Mouse (Mus musculus): ENCODE results near the gene Glud1.
"Not testable (repeated sequence)": the region's sequence is repeated elsewhere in the genome, so short reads cannot be mapped to it uniquely, and the experiment has no call there.

The Glud1 gene

DNA sequence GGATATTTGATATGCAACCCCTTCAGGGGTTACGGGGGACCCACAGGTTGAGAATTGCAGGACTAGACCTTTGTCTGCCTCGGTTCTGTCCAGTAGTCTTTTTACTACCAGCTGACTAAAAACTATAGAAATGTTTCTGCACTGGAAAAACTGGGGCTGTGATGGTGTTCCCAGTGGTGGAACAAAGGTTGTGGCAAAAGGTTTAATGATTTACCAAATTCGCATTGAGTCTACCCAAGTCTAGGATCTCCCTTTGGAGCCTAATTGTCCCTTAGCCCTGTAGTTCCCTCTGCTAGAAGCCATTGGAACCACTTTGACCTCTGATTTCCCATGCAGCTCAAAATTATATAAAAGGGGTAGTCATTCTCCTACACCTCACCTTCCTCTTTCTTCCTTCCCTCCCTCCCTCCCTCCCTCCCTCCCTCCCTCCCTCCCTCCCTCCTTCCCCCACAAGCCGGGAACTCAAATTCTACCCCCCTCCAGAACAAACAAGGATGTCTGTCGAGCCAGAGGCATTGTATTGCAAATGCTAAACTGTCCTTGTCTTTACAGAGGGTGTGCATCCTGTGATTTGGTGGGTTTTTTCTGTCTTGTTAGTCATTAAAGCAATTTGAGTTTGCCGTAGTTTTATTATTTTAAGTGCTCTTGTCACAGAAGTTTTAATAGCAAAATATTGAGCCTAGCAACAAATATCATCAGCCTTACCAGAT is 2.0 kb downstream of the Glud1 start:
- DNase-seq = no peak

DNA sequence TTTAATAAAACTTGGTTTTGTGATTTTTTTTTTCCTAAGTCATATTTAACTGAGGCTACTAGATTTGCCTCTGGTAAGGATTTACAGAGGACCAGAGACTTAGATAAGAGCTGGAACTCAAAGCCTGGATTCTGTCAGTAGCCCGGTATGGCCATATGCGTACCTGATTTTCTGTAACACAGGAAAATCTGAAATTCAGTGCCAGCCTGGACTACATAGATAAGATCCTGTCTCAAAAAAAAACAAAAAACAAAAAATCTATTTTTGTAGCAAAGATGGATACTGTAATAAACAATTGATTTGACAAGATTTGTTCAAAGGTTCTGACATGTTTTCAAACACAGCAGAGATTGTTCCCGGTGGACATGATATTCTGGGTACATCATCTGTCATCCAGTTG is 3.1 kb downstream of the Glud1 start:
- no peak for DNase-seq

DNA sequence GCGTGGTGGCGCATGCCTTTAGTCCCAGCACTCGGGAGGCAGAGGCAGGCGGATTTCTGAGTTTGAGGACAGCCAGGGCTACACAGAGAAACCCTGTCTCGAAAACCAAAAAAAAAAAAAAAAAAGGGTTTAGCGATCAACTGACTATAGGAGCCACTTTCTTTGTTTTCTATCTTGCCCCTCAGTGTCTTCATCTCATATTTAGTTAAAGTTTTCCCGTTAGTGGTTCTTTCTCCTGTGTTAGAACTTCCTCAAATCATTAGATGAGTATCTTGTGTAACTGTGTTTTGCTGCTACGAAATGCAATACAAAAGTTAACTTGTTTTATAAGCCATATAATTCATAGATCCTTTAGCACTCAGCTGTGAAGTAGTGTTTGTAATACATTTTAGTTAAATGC is 3.9 kb downstream of the Glud1 start:
- DNase-seq = not testable (repeated sequence)

DNA sequence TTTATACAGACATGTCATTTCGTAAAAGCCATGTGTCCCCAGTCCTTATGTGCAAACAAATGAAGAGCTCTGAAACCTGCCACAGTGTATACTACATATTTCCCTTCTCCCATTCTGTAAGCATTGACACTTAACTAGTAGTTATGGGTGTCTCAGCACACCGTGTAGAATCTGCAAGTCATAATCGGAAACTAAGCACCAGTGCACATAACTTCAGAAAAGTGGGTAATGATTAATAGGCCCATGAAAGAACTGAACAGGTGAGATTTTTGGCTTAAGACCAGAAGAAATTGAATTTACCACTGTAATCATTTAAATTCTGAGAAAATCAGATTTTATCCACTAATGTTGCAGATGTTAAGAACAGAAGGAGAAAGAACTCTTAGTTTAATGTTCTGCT is 4.3 kb downstream of the Glud1 start:
- DNase-seq = no peak

- DNase-seq = no peak
These were observed 5.8 kb downstream of the Glud1 start for GRCm38 (mm10) chr14:34316346-34316745.

DNA sequence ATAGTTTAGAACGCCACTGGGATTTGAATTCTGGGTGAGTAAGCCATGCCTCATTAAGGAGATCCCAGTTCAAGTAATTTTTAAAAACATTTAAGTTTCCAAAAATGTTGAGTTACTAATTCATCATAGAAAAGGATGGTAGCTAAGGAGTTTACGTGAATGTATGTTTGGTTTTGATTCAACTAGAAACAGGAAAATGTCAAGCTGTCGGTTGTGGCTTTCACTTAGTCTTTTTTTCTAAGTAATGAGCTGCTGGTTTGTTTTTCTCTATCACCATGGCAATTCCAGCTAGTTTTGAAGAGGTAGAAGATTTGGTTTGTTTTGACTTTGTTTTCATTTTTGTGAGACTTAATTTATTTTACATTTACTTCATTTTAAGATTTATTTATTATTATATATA is 6.9 kb downstream of the Glud1 start:
- DNase-seq = no peak

DNA sequence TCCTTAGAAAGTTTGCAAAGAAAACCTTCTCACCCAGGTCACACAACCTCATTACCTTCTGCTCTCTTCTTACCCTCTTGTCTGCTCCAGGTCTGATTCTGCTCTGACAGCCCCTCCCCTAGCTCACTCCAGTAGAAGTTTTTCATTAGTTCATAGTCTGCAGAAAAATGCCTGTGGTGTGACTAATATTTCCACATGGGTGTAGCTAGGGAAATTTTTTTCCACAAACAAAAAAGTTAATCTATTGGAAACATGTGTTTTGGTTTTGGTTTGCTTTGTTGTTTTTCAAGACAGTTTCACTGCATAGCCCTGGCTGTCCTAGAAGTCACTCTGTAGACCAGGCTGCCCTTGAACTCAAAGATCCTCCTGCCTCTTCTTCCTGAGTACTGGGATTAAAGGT is 7.6 kb downstream of the Glud1 start:
- DNase-seq = no peak

GRCm38 (mm10) chr14:34323576-34324085 is 13.1 kb downstream of the Glud1 start:
- no peak for DNase-seq

DNA sequence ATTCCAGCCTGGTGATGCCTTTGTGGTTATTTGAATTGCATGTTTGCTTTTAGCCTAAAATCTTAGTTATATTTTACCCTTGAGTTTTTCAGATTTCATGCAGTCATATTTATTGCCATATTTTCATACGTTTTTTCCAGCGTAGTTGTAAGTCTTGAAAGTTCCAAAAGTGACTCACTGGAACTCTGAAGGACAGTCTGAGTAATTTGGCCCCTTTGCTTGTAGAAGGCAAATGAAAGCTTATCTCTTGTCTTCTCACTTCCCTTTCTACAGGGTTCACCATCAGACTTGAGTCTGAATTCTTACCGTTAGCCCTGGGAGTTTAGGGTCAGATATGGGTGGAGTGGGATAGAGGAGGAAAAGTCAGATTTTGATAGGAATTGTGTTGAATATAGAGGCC is 16.1 kb downstream of the Glud1 start:
- no peak for DNase-seq

- DNase-seq = no peak
These were observed 17.1 kb downstream of the Glud1 start for GRCm38 (mm10) chr14:34327618-34328017.

- no peak for DNase-seq
These were observed 20.2 kb downstream of the Glud1 start for GRCm38 (mm10) chr14:34330657-34331158.

DNA sequence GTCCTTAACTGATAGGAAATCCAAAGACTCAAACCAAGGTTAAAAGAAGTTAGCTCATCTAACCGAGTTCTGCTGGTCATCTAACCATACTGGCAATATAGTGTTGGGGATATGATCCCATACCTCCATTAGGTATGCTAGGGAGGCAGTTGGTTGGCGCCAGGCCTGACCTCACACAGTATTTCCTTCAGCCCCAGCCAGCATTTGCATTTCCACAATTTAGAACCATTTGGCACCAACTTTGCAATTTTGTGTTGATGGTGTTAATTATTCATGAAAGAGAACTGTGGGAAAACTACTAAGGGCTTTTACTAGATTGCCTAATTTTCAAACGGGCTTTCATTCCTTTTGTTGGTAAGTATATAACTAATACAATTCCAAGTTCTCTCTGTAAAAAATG is 21.4 kb downstream of the Glud1 start:
- peak in 1 of 2 experiments; percentile 25 for DNase-seq

GRCm38 (mm10) chr14:34332476-34332875 is 21.9 kb downstream of the Glud1 start:
- DNase-seq = peak in 1 of 2 experiments; percentile 16

GRCm38 (mm10) chr14:34339446-34339845 is 28.9 kb downstream of the Glud1 start:
- DNase-seq = no peak

DNA sequence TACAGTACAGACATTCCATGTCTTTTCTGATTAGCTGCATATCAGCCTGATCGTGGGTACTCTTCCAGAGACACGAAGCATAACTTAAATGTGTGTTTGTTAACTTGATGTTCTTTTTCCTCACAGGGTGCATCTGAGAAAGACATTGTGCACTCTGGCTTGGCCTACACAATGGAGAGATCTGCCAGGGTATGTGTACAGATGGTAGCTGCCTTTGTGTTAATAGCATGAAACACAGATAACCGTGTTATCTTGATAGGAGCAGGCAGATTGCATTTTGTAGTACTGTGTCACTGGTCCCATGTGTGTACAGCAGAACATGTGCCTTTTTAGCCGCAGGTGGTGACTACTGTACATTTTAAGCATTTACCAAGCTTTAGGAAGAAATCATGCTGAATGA is 31.5 kb downstream of the Glud1 start:
- no peak for DNase-seq

- DNase-seq = no peak
These were observed 32.6 kb downstream of the Glud1 start for GRCm38 (mm10) chr14:34343078-34343477.

DNA sequence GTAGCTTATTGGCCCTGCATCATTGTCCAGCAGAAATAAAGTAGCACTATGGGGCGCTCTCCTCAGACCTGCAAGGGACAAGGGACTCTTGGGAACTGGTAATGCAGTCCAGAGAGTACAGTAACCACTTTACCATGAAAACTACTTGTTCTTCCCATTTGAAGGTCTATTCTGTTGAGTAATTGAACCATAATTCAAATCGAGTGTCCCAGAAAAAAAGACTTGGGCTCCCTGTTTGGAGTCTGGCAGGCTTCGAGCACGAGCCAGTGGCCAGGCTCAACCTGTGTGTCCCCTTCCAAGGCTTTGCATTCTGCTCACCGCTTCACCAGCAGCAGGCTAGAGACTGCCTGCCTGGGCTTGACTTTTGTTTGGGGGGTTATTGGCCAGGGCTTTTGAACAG is 33.8 kb downstream of the Glud1 start:
- no peak for DNase-seq

DNA sequence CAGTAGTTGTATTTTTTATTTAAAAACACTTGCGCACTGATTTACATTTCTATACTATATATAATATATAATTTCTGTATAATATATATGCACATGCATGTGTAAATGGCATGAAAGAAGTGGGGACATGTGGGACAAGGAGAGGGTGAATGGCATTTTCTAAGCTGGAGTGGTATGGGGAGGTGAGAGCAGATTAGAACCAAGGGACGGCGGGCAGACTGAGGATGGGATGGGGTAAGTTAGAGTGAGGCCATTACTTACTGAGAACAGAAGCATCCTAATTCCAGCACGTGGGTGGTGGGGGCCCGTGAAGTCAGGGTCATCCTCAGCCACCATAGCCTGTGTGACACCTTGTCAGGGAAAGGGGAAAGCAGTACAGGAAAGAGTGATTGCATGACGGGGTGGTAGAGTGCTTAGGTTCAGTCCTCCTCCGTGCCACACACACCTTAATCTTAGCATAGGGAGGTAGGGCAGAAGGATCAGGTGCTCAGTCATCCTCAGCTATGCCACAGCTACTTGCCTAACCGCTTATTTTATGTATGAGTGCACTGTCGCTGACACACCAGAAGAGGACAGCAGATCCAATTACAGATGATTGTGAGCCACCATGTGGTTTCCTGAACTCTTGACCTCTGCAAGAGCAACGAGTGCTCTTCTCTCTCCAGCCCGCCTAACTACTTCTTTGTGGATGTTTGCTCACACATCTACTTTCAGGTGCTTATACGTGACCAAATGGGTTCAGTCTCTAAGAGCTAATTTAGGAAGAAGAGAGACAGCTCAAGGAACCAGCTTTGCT is 35.4 kb downstream of the Glud1 start:
- DNase-seq = no peak

DNA sequence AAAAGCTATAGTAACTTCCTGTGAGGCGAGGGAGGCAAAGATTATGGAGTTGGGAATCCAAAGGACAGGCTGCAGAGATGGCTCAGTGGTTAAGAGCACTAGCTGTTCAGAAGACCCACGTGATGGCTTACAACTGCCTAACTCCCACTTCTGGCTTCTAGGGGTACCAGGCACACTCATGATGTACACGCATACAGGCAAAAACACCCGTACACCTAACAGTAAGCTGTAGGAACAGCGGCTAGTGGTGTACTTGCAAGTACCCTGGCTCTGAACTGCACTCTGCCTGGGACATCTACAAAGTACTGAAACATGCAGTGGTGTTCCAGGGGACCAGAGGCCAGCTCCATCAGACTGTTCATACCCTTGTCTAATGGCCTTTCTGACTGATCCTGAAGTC is 36.6 kb downstream of the Glud1 start:
- DNase-seq = no peak

DNA sequence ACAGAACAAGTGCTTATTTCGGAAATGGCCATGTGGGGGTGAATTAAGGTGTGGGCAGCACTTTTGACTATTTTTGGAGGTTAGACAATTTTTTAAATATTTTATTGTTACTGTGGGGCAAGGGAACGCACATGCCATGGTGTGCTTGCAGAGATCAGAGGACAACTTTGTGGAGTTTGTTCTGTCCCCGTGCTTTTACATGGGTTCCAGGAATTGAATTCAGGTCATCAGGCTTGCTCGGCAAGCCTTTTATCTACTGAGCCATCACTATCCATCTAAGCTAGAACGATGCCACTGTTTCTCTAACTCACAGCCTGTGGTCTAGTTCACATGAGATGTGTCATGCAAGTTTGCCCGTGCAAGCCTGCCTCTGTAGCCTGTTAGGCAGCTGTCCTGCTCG is 37.8 kb downstream of the Glud1 start:
- no peak for DNase-seq

GRCm38 (mm10) chr14:34349007-34349406 is 38.5 kb downstream of the Glud1 start:
- no peak for DNase-seq

DNA sequence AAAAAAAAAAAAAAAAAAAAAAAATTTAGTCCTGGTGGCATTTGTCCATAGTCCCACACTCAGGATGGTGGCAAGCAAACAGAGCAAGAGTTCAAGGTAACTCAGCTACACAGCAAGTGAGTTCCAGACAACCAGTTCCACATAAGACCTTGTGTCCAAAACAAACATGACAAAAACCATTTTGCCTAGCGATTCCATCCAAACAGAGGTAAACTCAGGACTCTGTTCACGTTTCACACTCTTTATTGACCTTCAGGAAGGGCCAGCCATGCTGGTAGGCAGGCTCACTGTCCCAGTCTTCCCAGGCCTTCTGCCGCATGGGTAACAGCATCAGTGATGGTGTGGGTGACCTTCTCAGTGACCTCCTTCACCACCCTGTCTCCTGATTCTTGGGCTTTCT is 41.1 kb downstream of the Glud1 start:
- no peak for DNase-seq

GRCm38 (mm10) chr14:34352523-34352922 is 42.0 kb downstream of the Glud1 start:
- DNase-seq = no peak

- DNase-seq = no peak
These were observed 42.8 kb downstream of the Glud1 start for GRCm38 (mm10) chr14:34353326-34353725.

All from cerebellum, postnatal 14 days (tissue).